Mouse (Mus musculus) CH12.LX (cell line): ENCODE measurements around the gene Med18. TPM values are rescaled to one million over a fixed set of nuclear protein-coding genes. Genes with fewer than 3 reads are reported as not detected.

Source experiments
- DNase-seq: peaks from one replicate; pipeline ENCODE4 v3.0.0-alpha.2; 2013; ENCODE audit errors: extremely low read depth
- H3K27ac ChIP-seq: 2 replicates; pipeline ENCODE4 v1.5.1; 2012; ENCODE audit warnings: low read depth, mild to moderate bottlenecking, control low read depth, moderate library complexity; ENCODE audit not compliant: insufficient read depth
- H3K27me3 ChIP-seq: replicated peaks from 2 replicates; pipeline ENCODE3; 2012; ENCODE audit warnings: inconsistent platforms
- H3K36me3 ChIP-seq, 2 experiments: replicated peaks in 1 of 2; 2 replicates each; pipeline versions ENCODE3 to v1.6.1; 2012; ENCODE audit warnings: inconsistent platforms in 1 of 2, low read length in 1 of 2, mild to moderate bottlenecking in 1 of 2, mixed read lengths in 1 of 2, moderate library complexity in 1 of 2; ENCODE audit not compliant: control insufficient read depth in 1 of 2, insufficient read depth in 1 of 2
- H3K4me1 ChIP-seq, 2 experiments: 2 replicates each; pipeline ENCODE4 v1.6.1; 2012; ENCODE audit warnings: inconsistent platforms in 1 of 2, moderate library complexity in 1 of 2; ENCODE audit not compliant: insufficient read depth in 2 of 2, control insufficient read depth in 1 of 2
- H3K4me2 ChIP-seq: 2 replicates; pipeline ENCODE4 v1.6.1; 2012; ENCODE audit warnings: low read depth, mild to moderate bottlenecking, control low read depth; ENCODE audit not compliant: poor library complexity, insufficient read depth, severe bottlenecking
- H3K4me3 ChIP-seq, 3 experiments: fragments of 150-350 bp in 1 of 3; sonication (generic) in 1 of 3; replicated peaks in 1 of 3; 2 replicates each; pipeline versions ENCODE3 to v1.5.1; 2011 to 2012; ENCODE audit warnings: low read depth in 2 of 3, low read length in 2 of 3, mild to moderate bottlenecking in 2 of 3, moderate library complexity in 2 of 3, control low read depth in 1 of 3, improper control_type of control experiment in 1 of 3, inconsistent platforms in 1 of 3, mixed read lengths in 1 of 3; ENCODE audit not compliant: poor library complexity in 1 of 3
- H3K79me2 ChIP-seq: replicated peaks from 2 replicates; pipeline ENCODE4 v1.6.1; 2012; ENCODE audit warnings: mild to moderate bottlenecking, moderate library complexity; ENCODE audit not compliant: control insufficient read depth, poor library complexity, insufficient read depth, severe bottlenecking; ENCODE audit errors: extremely low read depth
- H3K9ac ChIP-seq: 2 replicates; pipeline ENCODE4 v1.6.1; 2012; ENCODE audit warnings: low read depth, mild to moderate bottlenecking, control low read depth, moderate library complexity; ENCODE audit not compliant: insufficient read depth
- H3K9me3 ChIP-seq: replicated peaks from 2 replicates; pipeline ENCODE3; 2012; ENCODE audit warnings: low read length, inconsistent platforms, mixed read lengths
- BHLHE40 ChIP-seq: IDR thresholded peaks from 2 replicates; pipeline ENCODE4 v1.6.1; 2011; ENCODE audit warnings: mild to moderate bottlenecking, low read depth, low read length, improper control_type of control experiment
- CHD2 ChIP-seq: IDR thresholded peaks from 2 replicates; pipeline ENCODE4 v1.6.1; 2011; ENCODE audit warnings: low read length, improper control_type of control experiment
- CTCF ChIP-seq, 2 experiments: IDR thresholded peaks in 1 of 2; conservative IDR thresholded peaks in 1 of 2; 2 replicates each; pipeline ENCODE4 v1.5.1; 2011 to 2012; ENCODE audit warnings: low read depth in 2 of 2, low read length in 2 of 2, improper control_type of control experiment in 1 of 2, inconsistent platforms in 1 of 2, mild to moderate bottlenecking in 1 of 2, moderate library complexity in 1 of 2
- E2F4 ChIP-seq: IDR thresholded peaks from 2 replicates; pipeline ENCODE4 v1.6.1; 2011; ENCODE audit warnings: low read depth, low read length, improper control_type of control experiment; ENCODE audit not compliant: insufficient replicate concordance
- ELF1 ChIP-seq: IDR thresholded peaks from 2 replicates; pipeline ENCODE4 v1.6.1; 2014; ENCODE audit warnings: low read depth, mild to moderate bottlenecking, inconsistent platforms, low read length, improper control_type of control experiment
- ETS1 ChIP-seq: conservative IDR thresholded peaks from 2 replicates; pipeline ENCODE4 v1.6.1; 2012; ENCODE audit warnings: low read depth, mild to moderate bottlenecking, inconsistent platforms, low read length, improper control_type of control experiment, moderate library complexity
- GABPA ChIP-seq: IDR thresholded peaks from 2 replicates; pipeline ENCODE4 v1.6.1; 2012; ENCODE audit warnings: low read depth, low read length, improper control_type of control experiment, inconsistent platforms; ENCODE audit not compliant: insufficient replicate concordance
- HCFC1 ChIP-seq: IDR thresholded peaks from 2 replicates; pipeline ENCODE4 v1.6.1; 2012; ENCODE audit warnings: low read depth, mild to moderate bottlenecking, inconsistent platforms, low read length, improper control_type of control experiment
- IRF4 ChIP-seq: IDR thresholded peaks from 2 replicates; pipeline ENCODE4 v1.6.1; 2014; ENCODE audit warnings: low read depth, mild to moderate bottlenecking, inconsistent platforms, low read length, improper control_type of control experiment
- JUN ChIP-seq: IDR thresholded peaks from 2 replicates; pipeline ENCODE4 v1.6.1; 2011; ENCODE audit warnings: low read depth, mild to moderate bottlenecking, low read length, improper control_type of control experiment, moderate library complexity; ENCODE audit not compliant: insufficient read depth
- KAT2A ChIP-seq: IDR thresholded peaks from 2 replicates; pipeline ENCODE4 v1.6.1; 2012; ENCODE audit warnings: low read length, improper control_type of control experiment, inconsistent platforms; ENCODE audit not compliant: insufficient replicate concordance
- MAX ChIP-seq: IDR thresholded peaks from 2 replicates; pipeline ENCODE4 v1.6.1; 2011; ENCODE audit warnings: low read length, improper control_type of control experiment
- MYC ChIP-seq: IDR thresholded peaks from 2 replicates; pipeline ENCODE4 v1.6.1; 2011; ENCODE audit warnings: low read depth, mild to moderate bottlenecking, improper control_type of control experiment, low read length
- NELFE ChIP-seq: IDR thresholded peaks from 2 replicates; pipeline ENCODE4 v1.6.1; 2011; ENCODE audit warnings: low read depth, low read length, improper control_type of control experiment
- NRF1 ChIP-seq: IDR thresholded peaks from 2 replicates; pipeline ENCODE4 v1.6.1; 2014; ENCODE audit warnings: low read depth, mild to moderate bottlenecking, inconsistent platforms, low read length, improper control_type of control experiment, moderate library complexity
- PAX5 ChIP-seq: IDR thresholded peaks from 2 replicates; pipeline ENCODE4 v1.6.1; 2012; ENCODE audit warnings: low read length, inconsistent platforms, mixed read lengths
- POLR2A ChIP-seq: IDR thresholded peaks from 2 replicates; pipeline ENCODE4 v1.6.1; 2011; ENCODE audit warnings: low read depth, mild to moderate bottlenecking, improper control_type of control experiment, low read length
- POLR2AphosphoS2 ChIP-seq: IDR thresholded peaks from 2 replicates; pipeline ENCODE4 v1.6.1; 2011; ENCODE audit warnings: low read depth, low read length, improper control_type of control experiment
- TBP ChIP-seq: conservative IDR thresholded peaks from 2 replicates; pipeline ENCODE4 v1.6.1; 2011; ENCODE audit warnings: low read depth, low read length, improper control_type of control experiment
- USF1 ChIP-seq: IDR thresholded peaks from 2 replicates; pipeline ENCODE4 v1.6.1; 2014; ENCODE audit warnings: low read depth, mild to moderate bottlenecking, inconsistent platforms, low read length, improper control_type of control experiment
- ZMIZ1 ChIP-seq: IDR thresholded peaks from 2 replicates; pipeline ENCODE4 v1.6.1; 2012; ENCODE audit warnings: low read depth, mild to moderate bottlenecking, inconsistent platforms, low read length, improper control_type of control experiment
- ZNF384 ChIP-seq: IDR thresholded peaks from 2 replicates; pipeline ENCODE4 v1.6.1; 2012; ENCODE audit warnings: low read depth, low read length, improper control_type of control experiment, inconsistent platforms
- dilution Hi-C: fragments of 300-500 bp; cut with MboI; formaldehyde crosslinking; loops from 2 replicates; pipeline ENCODE4 v1.14.3; 2020; ENCODE audit warnings: low sequenced_read_pairs; ENCODE audit not compliant: extremely low pct_unique_long_range_greater_than_20kb, extremely low pct_ligation_motif_present
- in situ Hi-C: fragments of 300-500 bp; cut with MboI; formaldehyde crosslinking; loops from 3 replicates; pipeline ENCODE4 v1.14.3; 2019; ENCODE audit warnings: low sequenced_read_pairs, low pct_ligation_motif_present, low pct_unique_long_range_greater_than_20kb, mixed read lengths
- polyA plus RNA-seq: library from polyadenylated mRNA; unstranded; fragments of >175 nt; gene quantifications from 2 replicates; pipeline ENCODE4 v1.2.1, GENCODE M21; 2012; ENCODE audit warnings: low read depth; ENCODE audit not compliant: insufficient read length
- total RNA-seq, 2 experiments: library from RNA; depleted of rRNA; stranded (reverse); fragments of 300-350 nt in 1 of 2; fragments of >200 nt in 1 of 2; gene quantifications; 2 replicates each; pipeline ENCODE4 v1.2.3; 2012 to 2014

The Med18 gene
- total and polyA plus RNA-seq, 3 experiments, result 12.7 to 17.6 (median 15.5) TPM

- TF ChIP-seq MAX, result no peak
- TF ChIP-seq, all 38 proteins: peak for 16
These were observed 41.6 kb downstream of the Med18 start, which contains the start of gene Phactr4 (continued) for GRCm38 (mm10) chr4:132421923-132422782.

GRCm38 (mm10) chr4:132421556-132421922, 42.2 kb downstream of the Med18 start:
- H3K9ac ChIP-seq, result peak overlapping the region; percentile 77
- H3K36me3 ChIP-seq, result peaks cover 0 to 2% of the 10 kb centered on the region in 2 experiments
- dilution Hi-C loops, result no loop called here
- peak overlapping the region; percentile 83 for H3K4me2 ChIP-seq
- peaks cover 2% of the 10 kb centered on the region; the same call in 1 of the 2 replicates for H3K79me2 ChIP-seq
- TF ChIP-seq ETS1 (no peak), CHD2 (no peak)
- TF ChIP-seq, all 38 proteins: peak for 0
- Histone ChIP-seq H3K9me3 (peaks cover 3% of the 10 kb centered on the region), H3K27ac (no peak overlapping the region), H3K4me3 (peak overlapping the region; percentile 73 to 88 (median 80)), H3K4me1 (peaks cover 0 to 2% of the 10 kb centered on the region in 2 experiments; a peak in 1 of 4 replicates), H3K27me3 (no peaks in the 10 kb centered on the region)
- in situ Hi-C loops, result loop anchor here (25.0 kb wide), 2 partner anchors 134 to 234 kb away; no protein-coding TSS in a partner anchor
- DNase-seq, result no peak

DNA sequence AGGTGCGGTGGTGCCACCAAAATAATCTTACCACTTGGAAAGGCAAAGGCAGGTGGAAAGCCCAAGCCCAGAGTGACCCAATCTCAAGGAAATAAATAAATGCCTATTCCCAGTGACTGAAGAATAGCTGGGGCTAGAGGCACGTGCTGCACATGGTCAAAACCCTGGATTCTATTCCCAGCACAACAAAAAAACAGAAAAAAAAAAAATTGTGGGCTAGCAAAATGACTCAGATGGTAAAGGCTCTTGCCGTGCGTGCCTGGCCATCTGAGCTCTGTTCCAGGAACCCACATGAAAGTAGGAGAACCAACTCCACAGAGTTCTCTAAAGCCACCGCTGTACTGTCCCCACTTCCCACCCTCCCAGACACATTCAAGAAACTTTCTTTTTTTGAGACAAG, 43.2 kb downstream of the Med18 start:
- peaks cover 2% of the 10 kb centered on the region; the same call in 1 of the 2 replicates for H3K79me2 ChIP-seq
- H3K9me3 ChIP-seq, result peaks cover 3% of the 10 kb centered on the region
- no peak for DNase-seq
- H3K4me1 ChIP-seq, result peaks cover 0 to 3% of the 10 kb centered on the region in 2 experiments; a peak in 1 of 4 replicates
- no peak overlapping the region for H3K27ac ChIP-seq
- dilution Hi-C loops (no loop called here), in situ Hi-C loops (loop anchor here (25.0 kb wide), 2 partner anchors 133 to 233 kb away; no protein-coding TSS in a partner anchor)
- H3K4me3 ChIP-seq, result peak overlapping the region in 1 of 3 experiments; percentile 9
- TF ChIP-seq POLR2AphosphoS2 (no peak), CHD2 (no peak), ZNF384 (peak; percentile 52; the same call in 1 of the 2 replicates), BHLHE40 (peak; percentile 24; the same call in 1 of the 2 replicates)
- H3K36me3 ChIP-seq, result peaks cover 0 to 2% of the 10 kb centered on the region in 2 experiments
- 0 out of 2 replicates have a peak overlapping the region, but pooled peaks have one; percentile 7 for H3K4me2 ChIP-seq
- no peaks in the 10 kb centered on the region for H3K27me3 ChIP-seq
- H3K9ac ChIP-seq, result no peak overlapping the region

DNA sequence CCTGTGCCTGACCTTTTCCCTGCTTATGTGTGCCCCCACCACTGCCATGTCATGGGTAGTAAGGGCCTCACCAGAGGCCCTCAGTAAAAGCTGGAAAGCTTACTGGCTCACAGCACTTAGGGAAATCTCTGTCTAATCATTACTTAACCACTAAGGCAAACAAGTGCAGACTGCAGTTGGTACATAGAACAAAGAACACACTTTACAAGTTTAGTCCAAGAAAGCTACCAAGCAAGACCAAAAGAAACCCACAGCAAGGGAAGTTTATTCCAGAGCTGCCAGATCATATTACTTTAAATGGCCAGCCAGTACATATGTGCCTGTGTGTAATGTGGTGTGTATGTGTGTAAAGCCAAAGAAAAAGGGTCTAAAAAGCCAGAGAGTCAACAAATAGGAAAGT, 47.8 kb downstream of the Med18 start:
- no peak overlapping the region for H3K9ac ChIP-seq
- in situ Hi-C loops (loop anchor here (10.0 to 25.0 kb wide), 3 partner anchors 61 to 229 kb away; partner anchors contain the start of gene Rcc1), dilution Hi-C loops (no loop called here)
- H3K4me2 ChIP-seq, result no peak overlapping the region
- H3K79me2 ChIP-seq, result peaks cover 6% of the 10 kb centered on the region
- no peak overlapping the region for H3K27ac ChIP-seq
- no peaks in the 10 kb centered on the region for H3K9me3 ChIP-seq
- H3K4me1 ChIP-seq, result peaks cover 6 to 8% of the 10 kb centered on the region in 2 experiments; a peak in 3 of 4 replicates
- H3K27me3 ChIP-seq, result no peaks in the 10 kb centered on the region
- H3K36me3 ChIP-seq, result peaks cover 0 to 5% of the 10 kb centered on the region in 2 experiments
- H3K4me3 ChIP-seq, result no peak overlapping the region
- DNase-seq, result no peak
- no peak for TF ChIP-seq TBP
- no peak for TF ChIP-seq JUN
- no peak for TF ChIP-seq NRF1
- no peak for TF ChIP-seq NELFE
- TF ChIP-seq KAT2A, result no peak
- no peak for TF ChIP-seq PAX5
- TF ChIP-seq MYC, result no peak
- TF ChIP-seq GABPA, result no peak
- TF ChIP-seq HCFC1, result no peak
- no peak for TF ChIP-seq POLR2A
- TF ChIP-seq MAX, result no peak
- no peak for TF ChIP-seq IRF4
- no peak for TF ChIP-seq BHLHE40
- TF ChIP-seq USF1, result no peak
- TF ChIP-seq CTCF (conservative IDR thresholded peaks at IDR 0.05 in 1 of 2, IDR thresholded peaks at IDR 0.05 in 1 of 2; ENCODE audit: low read depth in 2 of 2, low read length in 2 of 2), result no peak
- no peak for TF ChIP-seq ZMIZ1
- TF ChIP-seq E2F4, result no peak
- no peak for TF ChIP-seq ELF1
